Mouse (Mus musculus): ENCODE measurements around the gene Gm10837.
"Not testable (repeated sequence)": the region's sequence is repeated elsewhere in the genome, so short reads cannot be mapped to it uniquely, and the experiment has no call there.

The Gm10837 gene

GRCm38 (mm10) chr14:122490441-122491328, at the start of gene Gm10837:
TSS of gene Gm10837 (plus strand) at chr14:122490586.
- DNase-seq (ENCODE audit: low read depth, low spot score), result no peak

GRCm38 (mm10) chr14:122449601-122450495, 40.5 kb upstream of the Gm10837 start:
- DNase-seq (ENCODE audit: low read depth, low spot score), result no peak

DNA sequence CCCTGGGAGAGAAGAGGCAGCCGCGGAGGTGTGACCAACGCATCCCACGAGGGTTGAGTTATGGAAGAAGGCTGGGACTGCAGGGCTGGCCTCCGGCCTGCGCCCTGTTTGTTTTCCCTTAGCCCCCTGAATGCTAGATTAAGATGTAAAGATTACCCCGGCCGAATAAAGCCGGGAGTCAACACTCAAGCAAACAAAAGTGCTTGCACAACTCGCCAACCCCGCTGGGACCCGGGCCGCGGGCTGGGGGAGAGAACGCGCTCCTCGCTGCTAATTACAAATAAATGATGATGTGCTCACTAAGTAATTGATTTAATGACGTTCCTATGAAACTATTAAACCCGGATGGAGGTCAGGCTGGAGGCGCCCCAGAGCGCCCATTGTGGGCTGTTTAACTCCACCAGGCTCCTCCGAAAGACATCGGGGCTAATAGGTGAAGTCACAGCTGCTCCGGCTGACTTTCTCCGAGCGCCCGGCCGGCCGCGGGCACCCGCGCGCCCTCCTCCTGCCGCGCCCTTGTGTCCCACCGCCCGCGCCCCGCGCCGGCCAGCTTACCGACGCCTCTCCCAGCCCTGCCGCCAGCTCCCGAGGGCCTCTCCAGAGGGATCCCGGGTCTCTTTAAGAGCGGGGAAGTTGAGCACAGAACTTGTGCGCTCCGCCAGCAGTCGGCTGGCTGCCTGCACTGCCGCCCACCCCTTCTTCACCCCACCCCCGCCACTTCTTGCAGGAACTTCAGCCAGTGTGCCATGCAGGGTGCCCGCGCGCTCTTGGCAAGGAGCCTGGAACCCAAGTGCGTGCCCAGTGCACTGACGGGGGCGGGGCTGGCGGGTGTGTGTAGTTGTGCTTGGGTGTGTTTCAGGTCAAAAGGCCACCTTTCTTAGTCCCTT, 39.6 kb upstream of the Gm10837 start, which contains the start of gene Gm5089:
Gene Gm5089, minus strand, starts transcription at position 620 of the 887 bp plus-strand sequence.
- DNase-seq (ENCODE audit: low read depth, low spot score), result no peak

GRCm38 (mm10) chr14:122451551-122452145, 38.7 kb upstream of the Gm10837 start:
- DNase-seq (ENCODE audit: low read depth, low spot score), result no peak

- no peak for DNase-seq (ENCODE audit: low read depth, low spot score)
Measured at GRCm38 (mm10) chr14:122452701-122453387, 37.5 kb upstream of the Gm10837 start.

DNA sequence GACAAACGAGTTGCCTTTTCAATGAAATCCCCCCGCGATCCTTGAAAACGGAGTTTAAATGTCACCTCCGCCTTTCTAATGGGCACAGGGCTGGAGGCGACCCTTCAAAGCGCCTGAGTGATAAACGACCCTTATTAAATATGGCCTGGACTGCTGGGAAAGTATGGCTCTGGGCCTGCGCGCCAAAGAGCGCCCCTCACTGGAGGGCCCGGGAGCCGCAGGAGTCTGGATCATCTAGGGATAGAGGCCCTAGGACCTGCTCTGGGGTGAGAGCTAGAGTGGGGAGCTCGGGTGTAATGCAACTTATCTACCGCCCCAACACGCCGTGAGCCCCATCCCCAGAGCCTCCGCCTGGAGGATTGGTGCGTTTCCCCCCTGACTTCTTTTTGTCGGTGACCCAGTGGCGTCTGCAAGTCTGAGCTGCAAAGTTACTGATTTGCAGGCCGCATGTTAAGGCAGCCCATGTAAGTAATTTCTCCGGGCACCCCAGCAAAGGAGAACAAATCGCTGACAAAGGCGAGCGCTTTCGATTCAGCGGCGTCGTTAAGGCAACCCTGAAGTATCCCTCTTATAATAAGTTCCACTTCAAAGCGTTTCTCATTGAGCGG, 36.9 kb upstream of the Gm10837 start:
- no peak for DNase-seq (ENCODE audit: low read depth, low spot score)

GRCm38 (mm10) chr14:122453996-122454738, 36.2 kb upstream of the Gm10837 start:
- no peak for DNase-seq (ENCODE audit: low read depth, low spot score)

GRCm38 (mm10) chr14:122454901-122455561, 35.4 kb upstream of the Gm10837 start:
- no peak for DNase-seq (ENCODE audit: low read depth, low spot score)

- no peak for DNase-seq (ENCODE audit: low read depth, low spot score)
Measured at GRCm38 (mm10) chr14:122455562-122455958, 34.8 kb upstream of the Gm10837 start.

DNA sequence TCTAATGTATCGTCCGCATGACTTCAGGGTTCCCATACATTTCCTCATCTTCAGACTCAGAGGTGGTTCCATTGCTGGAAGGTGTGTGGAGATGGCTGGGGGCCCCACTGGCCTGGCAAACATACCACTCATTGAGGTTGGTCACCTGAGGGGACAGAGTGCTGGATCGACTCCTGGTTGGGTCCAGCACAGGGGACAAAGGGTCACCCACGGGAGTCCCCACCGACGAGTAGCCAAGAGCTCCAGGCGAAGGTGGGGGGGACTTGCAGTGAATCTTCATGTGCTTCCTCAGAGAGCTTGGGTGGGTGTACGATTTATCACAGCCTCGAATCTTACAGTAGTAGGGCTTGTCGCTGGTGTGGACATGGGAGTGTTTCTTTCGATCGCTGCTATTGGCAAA, 31.1 kb upstream of the Gm10837 start:
- not testable (repeated sequence) for DNase-seq (ENCODE audit: low read depth, low spot score)

- no peak for DNase-seq (ENCODE audit: low read depth, low spot score)
Measured at GRCm38 (mm10) chr14:122459776-122460175, 30.6 kb upstream of the Gm10837 start.

- no peak for DNase-seq (ENCODE audit: low read depth, low spot score)
Measured at GRCm38 (mm10) chr14:122460226-122460625, 30.2 kb upstream of the Gm10837 start.

DNA sequence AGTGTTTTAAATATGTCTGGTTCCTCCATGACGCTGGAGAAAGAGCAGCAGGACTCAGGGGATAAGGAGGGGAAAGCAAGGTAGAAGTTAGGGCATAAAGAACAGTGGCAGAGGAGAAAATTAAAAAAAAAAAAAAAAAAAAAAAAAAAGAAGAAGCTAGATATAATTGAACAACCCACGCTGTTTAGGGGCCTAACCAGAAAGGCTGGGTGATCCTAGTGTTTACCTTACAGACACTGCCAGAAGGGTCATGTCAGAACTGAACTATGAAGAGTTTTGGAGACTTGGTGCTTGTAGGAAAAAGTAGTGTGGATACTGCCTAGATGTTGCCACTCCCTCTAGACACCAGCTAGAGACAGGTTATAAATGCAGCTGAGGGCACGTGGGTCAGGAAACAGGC, 28.9 kb upstream of the Gm10837 start:
- DNase-seq (ENCODE audit: low read depth, low spot score), result no peak

GRCm38 (mm10) chr14:122461966-122462365, 28.4 kb upstream of the Gm10837 start:
- DNase-seq (ENCODE audit: low read depth, low spot score), result no peak

- no peak for DNase-seq (ENCODE audit: low read depth, low spot score)
Measured at GRCm38 (mm10) chr14:122462689-122463079, 27.7 kb upstream of the Gm10837 start.

DNA sequence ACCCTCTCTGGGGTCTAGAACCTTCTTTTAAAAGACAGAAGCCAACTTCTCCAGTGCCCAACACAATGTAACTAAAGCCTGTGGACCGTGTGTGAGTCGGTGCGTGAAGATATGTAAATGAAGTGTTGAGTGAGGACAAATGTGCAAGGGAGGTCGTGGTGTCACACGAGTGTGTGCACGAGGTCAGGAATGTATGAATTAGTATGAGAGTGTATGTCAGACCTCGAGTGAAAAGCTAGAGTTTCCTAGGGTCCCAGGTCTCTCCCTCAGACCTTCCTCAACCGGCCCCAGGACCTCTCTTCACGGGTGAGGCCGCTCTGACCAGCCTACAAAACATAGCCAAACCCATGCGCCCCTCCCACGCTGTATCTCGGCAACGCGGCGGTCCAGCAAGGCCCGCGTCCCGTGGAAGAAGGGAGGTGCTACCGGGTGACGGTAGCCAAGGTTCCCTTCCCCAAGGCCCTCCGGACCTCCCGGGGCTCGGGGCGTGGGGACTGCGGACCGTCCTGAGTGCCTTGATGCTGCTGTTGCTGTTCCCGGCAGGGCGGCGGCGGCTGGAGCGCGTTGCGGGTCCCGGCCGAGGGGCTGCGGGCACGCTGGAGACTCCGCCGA, 27.2 kb upstream of the Gm10837 start:
- DNase-seq (ENCODE audit: low read depth, low spot score), result no peak

DNA sequence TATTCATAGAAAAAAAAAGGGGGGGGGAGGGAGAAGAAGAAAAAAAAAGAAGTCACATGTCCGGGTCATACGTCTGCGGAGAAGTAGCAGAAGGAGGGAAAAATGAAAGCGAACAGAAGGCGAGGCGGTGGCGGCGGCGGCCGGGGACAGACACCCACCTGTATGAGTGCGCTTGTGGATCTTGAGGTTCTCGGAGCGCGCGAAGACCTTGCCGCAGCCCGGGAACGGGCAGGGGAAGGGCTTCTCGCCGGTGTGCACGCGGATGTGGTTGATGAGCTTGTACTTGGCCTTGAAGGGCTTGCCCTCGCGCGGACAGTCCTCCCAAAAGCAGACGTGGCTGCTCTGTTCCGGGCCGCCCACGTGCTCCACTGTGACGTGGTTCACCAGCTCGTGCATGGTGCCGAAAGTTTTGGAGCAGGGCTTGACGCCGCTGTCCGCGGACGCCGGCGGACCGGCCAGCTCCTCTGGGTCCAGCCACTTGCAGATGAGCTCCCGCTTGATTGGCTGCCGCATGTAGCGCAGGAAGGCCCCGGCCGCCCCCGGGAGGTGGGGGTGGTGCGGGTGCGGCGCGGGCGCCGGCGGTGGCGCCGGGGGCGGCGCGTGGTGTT, 26.5 kb upstream of the Gm10837 start:
- DNase-seq (ENCODE audit: low read depth, low spot score), result not testable (repeated sequence)

DNA sequence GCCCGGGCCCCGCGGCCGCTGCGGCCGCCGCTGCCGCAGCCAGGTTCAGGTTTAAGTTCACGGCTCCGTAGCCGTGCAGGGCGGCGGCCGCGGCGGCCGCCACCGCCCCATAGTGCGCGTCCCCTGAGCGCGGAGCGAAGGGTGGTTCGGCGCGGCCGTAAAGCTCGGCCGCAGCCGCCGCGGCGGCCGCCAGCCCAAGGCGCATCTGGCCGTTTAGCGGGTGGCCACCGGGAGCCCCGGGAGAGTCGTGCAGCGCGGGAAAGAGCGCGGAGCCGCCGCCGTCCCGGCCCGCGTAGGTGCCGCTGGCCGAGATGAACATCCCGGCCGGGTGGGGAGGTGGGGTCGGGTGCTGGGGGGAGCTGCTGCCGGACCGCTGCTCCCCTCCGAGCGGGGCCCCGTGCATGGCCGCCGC, 26.0 kb upstream of the Gm10837 start:
- DNase-seq (ENCODE audit: low read depth, low spot score), result no peak

Data from brain, embryonic 18.5 days (tissue).